Mouse (Mus musculus): ENCODE data around the gene Psmd3. TPM values are rescaled to one million over a fixed set of nuclear protein-coding genes. Genes with fewer than 3 reads are reported as not detected.
"Not testable (repeated sequence)": the region's sequence is repeated elsewhere in the genome, so short reads cannot be mapped to it uniquely, and the experiment has no call there.

Psmd3 gene
- polyA plus RNA-seq, 1 experiment from 2014 or later: 224 TPM

- DNase-seq (ENCODE audit: low spot score): peak; percentile 63
These were observed 35.5 kb downstream of the Psmd3 start for GRCm38 (mm10) chr11:98717904-98718303.

GRCm38 (mm10) chr11:98720756-98721155 is 38.4 kb downstream of the Psmd3 start:
- DNase-seq (ENCODE audit: low spot score): no peak

GRCm38 (mm10) chr11:98721458-98722226 is 39.3 kb downstream of the Psmd3 start:
- no peak for DNase-seq (ENCODE audit: low spot score)

- DNase-seq (ENCODE audit: low spot score): no peak
These were observed 40.7 kb downstream of the Psmd3 start for GRCm38 (mm10) chr11:98723098-98723497.

GRCm38 (mm10) chr11:98725926-98726506 is 43.7 kb downstream of the Psmd3 start:
- DNase-seq (ENCODE audit: low spot score): no peak

- DNase-seq (ENCODE audit: low spot score): peak; percentile 89
These were observed 46.8 kb downstream of the Psmd3 start, which contains the start of gene Med24 for GRCm38 (mm10) chr11:98729119-98729588. Gene Med24 (minus strand): TSS chr11:98729435.

- DNase-seq (ENCODE audit: low spot score): no peak
These were observed 48.4 kb downstream of the Psmd3 start for GRCm38 (mm10) chr11:98730727-98731126.

GRCm38 (mm10) chr11:98731134-98731533 is 48.8 kb downstream of the Psmd3 start:
- no peak for DNase-seq (ENCODE audit: low spot score)

GRCm38 (mm10) chr11:98734020-98734419 is 51.7 kb downstream of the Psmd3 start:
- DNase-seq (ENCODE audit: low spot score): no peak

- no peak for DNase-seq (ENCODE audit: low spot score)
These were observed 52.8 kb downstream of the Psmd3 start for GRCm38 (mm10) chr11:98735111-98735510.

- no peak for DNase-seq (ENCODE audit: low spot score)
These were observed 53.8 kb downstream of the Psmd3 start for GRCm38 (mm10) chr11:98736176-98736575.

GRCm38 (mm10) chr11:98737220-98737619 is 54.9 kb downstream of the Psmd3 start:
- DNase-seq (ENCODE audit: low spot score): not testable (repeated sequence)

- no peak for DNase-seq (ENCODE audit: low spot score)
These were observed 56.1 kb downstream of the Psmd3 start for GRCm38 (mm10) chr11:98738428-98738911.

- DNase-seq (ENCODE audit: low spot score): no peak
These were observed 56.6 kb downstream of the Psmd3 start for GRCm38 (mm10) chr11:98738925-98739324.

- peak; percentile 7 for DNase-seq (ENCODE audit: low spot score)
These were observed 57.7 kb downstream of the Psmd3 start for GRCm38 (mm10) chr11:98740026-98740392.

- peak; percentile 48 for DNase-seq (ENCODE audit: low spot score)
These were observed 58.2 kb downstream of the Psmd3 start, which contains the start of gene Thra for GRCm38 (mm10) chr11:98740393-98741050. Gene Thra (plus strand): TSS chr11:98740638.

GRCm38 (mm10) chr11:98741051-98741620 is 58.8 kb downstream of the Psmd3 start:
- DNase-seq (ENCODE audit: low spot score): peak; percentile 23

GRCm38 (mm10) chr11:98741622-98742396 is 59.5 kb downstream of the Psmd3 start:
- peak; percentile 81 for DNase-seq (ENCODE audit: low spot score)

- peak; percentile 29 for DNase-seq (ENCODE audit: low spot score)
These were observed 60.3 kb downstream of the Psmd3 start for GRCm38 (mm10) chr11:98742397-98743291.
